Mouse (Mus musculus): Measurements from ENCODE around the gene Akap6. TPM values are rescaled to one million over a fixed set of nuclear protein-coding genes. Genes with fewer than 3 reads are reported as not detected.

Gene Akap6
- polyA plus RNA-seq, 1 experiment, result 4.1 TPM

DNA sequence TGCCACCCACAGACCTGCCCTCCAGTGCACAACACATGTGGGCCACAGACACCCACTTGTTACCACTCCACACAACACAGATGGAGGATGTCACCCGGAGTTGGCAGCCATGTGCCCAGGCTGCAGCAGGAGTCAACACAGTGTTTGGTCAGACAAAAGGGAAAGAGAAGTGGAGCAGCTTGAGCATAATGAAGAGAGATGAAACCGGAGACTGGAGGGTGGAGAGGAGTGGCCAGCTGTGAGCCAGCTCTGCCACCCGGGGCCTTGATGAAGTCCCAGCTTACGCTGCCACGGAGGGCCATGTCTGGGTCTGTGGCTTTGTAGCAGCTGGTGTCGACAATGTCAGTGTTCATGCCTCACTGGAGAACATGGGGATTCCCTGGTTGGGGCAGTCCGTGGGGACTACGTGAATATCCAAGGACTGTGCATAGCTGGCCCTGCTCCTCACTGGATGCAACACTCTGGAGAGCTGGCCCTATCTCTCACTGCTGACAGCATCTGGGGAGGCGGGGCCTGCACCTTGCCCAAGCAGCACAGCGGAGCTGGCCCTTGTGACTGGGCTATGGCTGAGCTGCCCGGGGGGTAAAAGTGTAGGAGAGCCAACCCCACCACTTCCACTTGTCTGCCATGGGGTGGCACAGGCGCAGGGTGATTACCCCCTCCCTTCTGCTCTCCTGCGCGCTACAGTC, 148.8 kb downstream of the Akap6 start:
- no peak for DNase-seq (ENCODE audit: low spot score)

DNA sequence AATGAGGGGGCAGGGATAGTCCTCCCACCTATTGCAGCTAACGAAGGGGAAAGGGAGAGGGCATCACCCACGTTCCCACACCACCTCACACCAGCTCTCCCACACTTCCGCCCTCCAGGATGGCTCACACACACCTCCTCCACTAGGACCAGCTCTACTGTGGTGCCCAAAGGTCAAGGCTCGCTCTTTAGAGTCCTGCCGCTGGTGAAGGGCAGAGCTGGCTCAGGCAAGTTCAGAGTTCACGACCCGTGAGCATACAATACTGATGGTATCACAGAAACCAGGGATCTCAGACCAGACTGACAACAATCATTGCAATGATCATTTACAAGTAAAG, 149.3 kb downstream of the Akap6 start:
- no peak for DNase-seq (ENCODE audit: low spot score)

DNA sequence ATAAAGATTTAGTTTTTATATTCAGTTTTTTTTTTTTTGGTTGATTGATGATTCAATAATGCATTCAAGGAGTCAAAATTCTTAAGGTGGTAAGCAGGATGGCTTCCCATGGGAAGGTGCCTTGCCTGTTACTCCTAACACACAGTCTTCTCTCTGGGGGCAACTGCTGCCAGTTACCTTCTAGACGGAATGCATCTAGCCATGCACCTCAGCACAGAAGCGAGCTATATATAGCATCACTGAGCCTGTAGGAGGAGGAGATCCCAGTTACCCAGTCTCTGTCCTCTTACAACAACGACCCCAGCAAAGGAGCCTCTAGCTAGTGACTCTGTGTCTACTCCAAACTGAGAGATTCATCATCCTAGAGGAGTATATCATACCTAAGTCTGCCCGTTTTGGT, 150.1 kb downstream of the Akap6 start:
- no peak for DNase-seq (ENCODE audit: low spot score)

DNA sequence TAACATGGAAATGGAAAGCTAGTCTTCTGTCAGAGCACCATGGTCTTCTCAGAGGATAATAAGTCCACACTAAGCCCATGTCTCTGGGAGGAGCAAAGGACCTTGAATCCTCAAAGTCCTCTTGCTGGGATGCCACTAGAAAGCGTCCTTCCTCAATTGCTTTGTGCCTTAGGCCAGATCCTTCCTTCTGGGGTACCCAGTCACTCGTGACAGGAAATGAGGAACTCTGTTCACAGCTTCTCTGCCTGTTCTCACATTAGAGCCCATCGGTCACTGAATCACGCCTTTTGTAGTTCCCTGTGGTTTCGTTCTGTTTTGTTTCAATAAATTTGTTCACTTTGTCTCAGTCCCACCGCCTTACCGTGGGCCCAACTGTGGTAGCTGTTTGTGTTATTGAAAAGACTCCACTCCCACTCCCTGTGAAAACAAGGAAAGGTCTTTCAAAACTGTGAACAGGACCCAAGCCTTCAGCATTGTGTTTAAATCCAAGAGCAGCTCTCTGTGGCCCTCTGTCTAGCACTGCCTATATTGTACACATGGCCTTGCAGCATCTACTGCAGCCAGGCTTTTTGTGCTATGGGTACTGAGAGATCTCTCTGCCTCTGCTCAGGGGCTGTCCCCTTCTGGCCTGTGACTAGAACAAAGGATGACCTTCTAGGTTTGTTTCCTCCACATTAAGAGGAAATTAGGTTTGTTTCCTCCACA, 151.3 kb downstream of the Akap6 start:
- DNase-seq (ENCODE audit: low spot score), result no peak

DNA sequence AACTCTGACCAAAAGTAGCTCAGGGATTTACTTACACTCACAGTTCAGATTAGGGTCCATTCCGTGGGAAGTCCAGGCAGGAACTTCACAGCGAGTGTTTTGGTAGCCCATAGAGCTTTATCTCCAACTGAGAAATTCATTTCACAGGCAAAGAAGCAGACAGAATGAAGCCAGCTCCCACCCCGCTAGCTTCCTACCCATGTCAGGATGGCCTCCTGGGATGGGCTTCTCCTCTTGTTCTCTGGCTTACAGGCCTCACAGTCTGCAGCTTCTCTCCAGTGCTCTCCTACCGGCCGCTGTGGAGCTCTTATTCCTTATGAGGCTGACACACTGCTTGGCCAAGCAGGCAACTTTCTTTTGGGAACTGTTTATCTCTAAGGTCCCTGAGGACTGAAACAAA, 152.0 kb downstream of the Akap6 start:
- DNase-seq (ENCODE audit: low spot score), result no peak

DNA sequence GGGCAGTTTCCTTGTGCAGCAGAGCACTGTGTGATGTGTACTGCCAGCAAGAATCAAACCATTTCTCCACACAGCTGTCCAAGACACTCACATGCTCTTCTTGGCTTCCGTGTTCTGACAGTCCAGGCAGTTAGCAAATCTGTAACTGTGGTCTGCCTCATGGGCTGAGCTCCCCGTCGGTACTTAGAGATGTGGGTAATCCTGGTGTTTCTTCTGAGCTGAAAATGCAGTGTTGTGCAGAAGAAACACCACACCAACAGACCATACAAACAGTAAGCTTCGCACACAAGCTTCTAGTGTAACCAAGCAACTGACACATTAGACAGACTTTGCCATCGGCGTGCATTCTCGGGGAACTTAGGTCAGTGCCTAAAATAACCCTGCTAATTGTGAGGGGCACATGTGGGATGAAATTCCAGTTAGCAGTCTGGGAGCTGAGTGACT, 155.1 kb downstream of the Akap6 start:
- no peak for DNase-seq (ENCODE audit: low spot score)

DNA sequence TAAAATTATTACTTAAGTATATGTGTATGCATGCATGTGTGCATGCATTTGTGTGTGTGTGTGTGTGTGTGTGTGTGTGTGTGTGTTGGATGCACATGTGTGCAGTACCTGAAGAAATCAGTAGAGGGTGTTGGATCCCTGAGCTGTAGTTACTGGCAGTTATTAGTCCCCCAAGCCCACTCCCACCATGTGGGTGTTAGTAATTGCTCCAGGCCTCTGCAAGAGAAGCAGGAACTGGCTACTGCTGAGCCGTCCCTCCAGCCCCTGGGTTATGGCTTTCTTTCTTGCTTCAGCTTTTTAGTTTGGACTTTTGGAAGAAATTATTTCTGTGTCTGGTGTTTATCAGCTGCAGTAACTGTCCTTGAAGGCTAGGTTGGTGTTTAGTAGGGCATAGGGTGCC, 156.9 kb downstream of the Akap6 start:
- DNase-seq (ENCODE audit: low spot score), result no peak

DNA sequence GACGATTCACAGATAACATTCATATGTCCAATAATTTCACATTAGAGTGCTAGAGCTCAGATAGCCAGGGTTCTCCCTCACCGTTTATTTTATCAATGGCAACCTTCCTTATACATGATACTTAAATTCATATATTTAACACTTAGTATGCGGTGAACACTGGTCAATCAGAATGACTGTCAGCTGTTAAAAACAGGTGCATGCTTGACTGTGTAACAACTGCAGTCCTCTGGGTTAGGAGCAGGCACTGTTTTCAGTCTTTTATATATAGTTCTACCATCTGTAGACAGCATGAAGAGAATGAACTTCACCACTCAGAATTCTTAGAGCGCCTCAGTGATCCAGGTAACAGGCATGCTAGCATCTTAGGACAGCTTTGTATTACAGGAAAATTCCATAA, 158.1 kb downstream of the Akap6 start:
- DNase-seq (ENCODE audit: low spot score), result no peak

DNA sequence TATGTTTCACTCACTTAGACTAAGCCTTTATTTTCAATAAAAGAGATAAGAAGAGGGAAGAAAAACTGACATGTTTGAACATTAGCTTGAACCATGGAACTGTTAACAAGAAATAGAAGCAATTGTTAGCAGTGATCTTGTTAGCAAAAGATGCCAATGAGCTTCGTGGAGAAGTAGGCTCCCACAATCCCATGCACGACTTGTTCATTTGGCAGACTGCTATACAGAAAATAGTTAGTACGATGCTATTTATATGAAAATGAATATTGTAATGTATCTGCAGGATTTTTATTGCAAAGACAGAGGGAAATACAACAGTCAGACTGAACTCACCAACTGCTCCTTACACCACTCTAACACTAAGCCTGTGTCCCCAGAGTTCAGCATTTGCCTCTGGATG, 162.7 kb downstream of the Akap6 start:
- DNase-seq (ENCODE audit: low spot score), result no peak

DNA sequence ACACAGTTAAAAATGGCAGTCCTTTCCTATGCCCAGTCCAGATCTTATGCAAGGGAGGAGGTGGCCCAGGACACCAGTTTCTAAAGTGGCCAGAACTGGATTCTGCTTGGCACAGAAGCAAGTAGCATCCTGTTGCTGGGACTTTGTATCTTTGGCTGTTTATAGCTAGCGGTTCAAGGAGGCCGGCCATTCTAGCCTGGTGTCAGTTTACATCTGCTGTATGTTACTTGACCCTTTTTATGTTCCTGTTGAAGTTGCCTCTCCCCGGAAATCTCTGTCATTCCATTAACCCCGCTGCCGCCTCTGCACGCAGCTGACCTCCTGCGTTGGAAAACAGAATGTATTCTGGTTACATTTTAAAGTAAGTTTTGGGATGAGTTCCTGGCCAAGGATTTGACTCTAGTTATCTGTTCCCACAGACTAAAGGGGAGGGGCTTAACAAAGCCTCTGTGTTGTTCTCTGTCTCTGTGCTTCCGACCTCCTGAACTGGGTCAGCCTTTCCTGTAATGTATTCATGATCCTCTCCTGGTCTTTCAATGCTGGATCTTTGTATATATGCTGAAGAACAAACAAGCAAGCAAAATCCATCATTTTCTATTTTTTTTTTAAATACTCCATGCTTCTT, 168.9 kb downstream of the Akap6 start:
- DNase-seq (ENCODE audit: low spot score), result no peak

DNA sequence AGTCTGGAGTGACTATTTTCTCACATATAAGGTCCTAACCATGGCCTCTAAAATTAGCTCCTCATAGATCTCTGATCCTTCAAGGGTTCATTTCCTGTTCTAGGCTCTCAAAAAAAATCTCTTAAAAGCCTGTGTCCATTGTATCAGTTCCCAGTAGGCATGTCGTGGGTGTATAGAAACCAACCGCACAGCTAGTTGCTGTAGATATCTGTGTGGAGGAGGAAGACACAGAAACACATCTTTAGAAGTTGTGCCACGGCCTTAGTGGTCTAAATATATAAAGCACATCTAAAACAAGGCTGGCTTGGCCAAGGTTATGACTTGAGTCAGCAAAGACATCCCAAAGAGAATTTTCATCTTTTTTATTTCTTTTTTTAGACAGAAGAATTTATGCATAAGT, 172.4 kb downstream of the Akap6 start:
- DNase-seq (ENCODE audit: low spot score), result no peak

DNA sequence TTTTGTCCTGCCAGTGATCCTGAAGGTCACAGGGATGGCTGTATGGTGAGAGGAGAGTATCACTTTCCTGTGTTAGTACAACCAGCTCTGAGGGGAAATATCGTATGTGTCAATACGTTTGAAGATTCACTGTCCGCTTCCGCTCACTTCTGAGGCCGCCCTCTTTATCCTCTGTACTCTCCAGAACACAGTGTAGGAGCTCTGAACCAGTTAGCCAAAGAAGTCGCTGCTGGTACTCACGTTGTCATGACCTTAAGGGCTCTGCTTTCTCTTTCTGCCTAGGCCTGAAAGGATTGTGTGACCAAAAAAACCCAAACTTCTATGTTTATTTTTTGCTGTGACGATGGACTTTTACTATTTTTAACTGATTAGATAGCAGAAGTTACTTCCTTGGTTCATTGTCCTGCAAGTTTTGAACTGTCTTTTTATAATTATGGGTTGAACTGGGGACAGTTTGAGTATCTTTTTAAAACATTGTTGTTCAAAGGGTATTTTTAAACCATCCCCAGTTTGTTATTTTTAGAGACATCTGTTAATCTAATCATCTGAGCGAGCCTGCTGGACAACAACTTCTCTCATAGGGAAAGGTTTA, 175.2 kb downstream of the Akap6 start:
- DNase-seq (ENCODE audit: low spot score), result no peak

DNA sequence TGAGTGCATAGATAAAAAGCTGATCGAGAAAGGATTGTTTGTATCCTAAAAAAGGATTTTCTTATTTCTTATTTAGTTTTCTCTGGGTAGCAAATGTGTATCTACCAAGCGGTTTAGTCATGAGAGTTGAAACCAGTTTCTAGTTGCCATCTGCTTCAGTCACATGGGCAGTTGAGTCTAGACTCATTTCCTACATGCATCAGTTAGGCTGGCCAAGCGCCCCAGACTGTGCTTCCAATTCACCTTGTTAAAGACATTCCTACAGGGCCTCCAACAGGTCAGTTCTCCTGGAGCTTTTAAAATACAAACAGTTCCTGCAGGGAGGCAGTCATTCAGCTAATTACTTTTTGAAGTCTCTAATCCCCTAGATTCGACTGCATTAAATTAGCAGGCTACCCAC, 176.9 kb downstream of the Akap6 start:
- no peak for DNase-seq (ENCODE audit: low spot score)

DNA sequence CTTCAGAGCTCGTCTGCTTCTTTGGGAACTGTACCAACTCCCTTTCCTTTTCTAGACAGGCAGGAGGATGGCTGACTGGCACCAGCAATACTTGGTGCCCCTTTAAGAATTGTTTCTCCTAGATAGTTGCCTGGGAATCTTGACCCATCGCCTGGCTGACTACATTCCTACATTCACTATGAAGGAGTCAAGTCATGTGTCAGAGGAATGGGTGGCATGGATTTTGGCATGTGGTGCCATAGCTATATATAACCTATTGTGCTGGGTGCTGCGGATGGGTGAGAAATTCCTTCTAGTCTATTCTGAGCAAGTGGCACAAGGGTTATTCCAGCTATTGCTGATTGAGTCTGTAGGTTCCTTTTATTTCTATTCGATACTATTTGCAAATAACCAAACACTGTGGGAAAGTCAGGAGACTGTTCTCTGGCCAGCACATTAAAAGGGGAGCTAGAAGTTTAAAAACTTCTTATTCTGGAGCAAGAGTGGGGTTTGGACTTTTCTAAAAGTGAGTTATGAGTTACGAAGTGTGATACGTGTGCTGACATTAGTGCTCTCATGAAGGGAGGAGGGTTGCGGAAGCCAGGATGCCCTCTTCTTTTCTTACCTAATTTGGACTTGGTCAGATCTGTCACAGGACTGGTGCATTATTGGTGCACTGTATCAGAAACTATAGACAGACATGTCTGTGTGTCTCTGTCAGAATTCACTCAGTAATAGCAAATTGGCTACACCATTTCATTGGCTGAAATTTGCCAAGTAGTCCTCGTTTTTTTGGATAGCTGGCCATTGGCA, 178.0 kb downstream of the Akap6 start:
- no peak for DNase-seq (ENCODE audit: low spot score)

DNA sequence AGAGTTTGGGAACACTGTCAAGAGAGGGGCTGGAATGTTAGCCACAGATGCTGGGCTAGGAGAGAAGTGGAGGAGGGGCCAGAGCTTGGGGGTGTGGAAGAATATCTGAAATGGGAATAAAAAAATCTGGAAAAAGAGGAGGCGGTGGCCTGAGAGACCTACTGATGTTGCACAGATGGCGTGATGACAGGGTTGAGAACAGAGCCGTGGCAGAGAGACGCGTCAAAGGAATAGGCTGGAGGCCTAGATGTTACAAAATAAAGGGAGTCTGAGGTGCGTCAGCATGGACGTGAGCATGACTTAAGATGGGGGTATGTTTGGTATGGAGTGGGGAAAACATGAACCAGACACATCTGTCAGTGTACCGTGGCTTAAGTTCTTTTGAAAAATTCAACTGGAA, 180.1 kb downstream of the Akap6 start:
- DNase-seq (ENCODE audit: low spot score), result no peak

DNA sequence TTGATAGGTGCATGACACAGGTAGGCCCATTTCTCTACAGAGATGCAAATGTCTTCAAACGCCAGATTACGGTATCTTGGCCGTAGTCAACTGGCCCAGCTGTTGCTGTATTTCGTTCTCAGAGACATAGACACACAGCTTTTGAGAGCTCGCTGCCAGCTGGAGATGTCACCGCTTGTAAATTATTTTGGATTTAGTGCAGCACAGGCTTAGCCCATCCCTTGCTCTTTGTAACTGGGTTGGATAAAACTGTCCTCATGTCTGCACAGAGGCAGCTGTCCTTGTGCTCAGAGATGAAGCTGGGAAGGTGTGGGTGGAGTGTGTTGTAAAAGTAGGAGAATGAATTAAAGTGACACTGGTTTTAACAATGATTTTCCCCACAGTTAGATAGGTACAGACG, 193.3 kb downstream of the Akap6 start:
- no peak for DNase-seq (ENCODE audit: low spot score)

DNA sequence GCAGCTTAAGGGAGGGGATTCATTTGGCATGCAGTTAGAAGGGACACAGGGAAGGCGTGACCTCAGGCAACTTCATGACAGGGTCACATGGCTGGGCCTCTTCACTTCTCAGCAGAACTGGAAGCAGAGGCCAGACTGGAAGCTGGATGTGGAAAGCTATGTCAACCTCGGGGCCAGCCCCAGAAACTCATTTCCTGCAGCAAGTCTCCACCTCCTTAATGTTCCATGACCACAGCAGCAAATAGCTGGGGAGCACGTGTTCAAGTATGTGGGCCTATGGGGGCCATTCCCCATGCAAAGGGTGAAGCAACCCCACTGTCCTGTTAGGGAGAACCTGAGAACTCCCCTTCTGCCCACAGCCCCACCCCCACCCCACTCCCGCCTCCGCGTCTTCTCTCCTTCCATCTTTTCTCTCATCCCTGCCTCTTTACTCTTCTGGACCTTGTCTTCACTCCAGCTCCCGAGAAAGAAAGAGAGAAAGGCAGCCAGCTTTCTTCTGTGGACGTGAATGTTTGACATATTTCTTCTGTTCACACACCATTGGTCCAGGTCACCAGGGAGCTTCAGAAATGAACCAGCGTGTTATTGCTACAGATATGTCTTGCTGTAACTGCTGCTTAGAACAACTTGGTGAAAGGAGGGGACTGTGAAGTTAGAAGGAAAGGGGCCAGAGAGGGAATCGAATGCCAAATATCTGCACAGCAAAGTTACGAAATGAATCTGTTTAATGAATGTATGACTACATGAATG, 194.6 kb downstream of the Akap6 start:
- no peak for DNase-seq (ENCODE audit: low spot score)

DNA sequence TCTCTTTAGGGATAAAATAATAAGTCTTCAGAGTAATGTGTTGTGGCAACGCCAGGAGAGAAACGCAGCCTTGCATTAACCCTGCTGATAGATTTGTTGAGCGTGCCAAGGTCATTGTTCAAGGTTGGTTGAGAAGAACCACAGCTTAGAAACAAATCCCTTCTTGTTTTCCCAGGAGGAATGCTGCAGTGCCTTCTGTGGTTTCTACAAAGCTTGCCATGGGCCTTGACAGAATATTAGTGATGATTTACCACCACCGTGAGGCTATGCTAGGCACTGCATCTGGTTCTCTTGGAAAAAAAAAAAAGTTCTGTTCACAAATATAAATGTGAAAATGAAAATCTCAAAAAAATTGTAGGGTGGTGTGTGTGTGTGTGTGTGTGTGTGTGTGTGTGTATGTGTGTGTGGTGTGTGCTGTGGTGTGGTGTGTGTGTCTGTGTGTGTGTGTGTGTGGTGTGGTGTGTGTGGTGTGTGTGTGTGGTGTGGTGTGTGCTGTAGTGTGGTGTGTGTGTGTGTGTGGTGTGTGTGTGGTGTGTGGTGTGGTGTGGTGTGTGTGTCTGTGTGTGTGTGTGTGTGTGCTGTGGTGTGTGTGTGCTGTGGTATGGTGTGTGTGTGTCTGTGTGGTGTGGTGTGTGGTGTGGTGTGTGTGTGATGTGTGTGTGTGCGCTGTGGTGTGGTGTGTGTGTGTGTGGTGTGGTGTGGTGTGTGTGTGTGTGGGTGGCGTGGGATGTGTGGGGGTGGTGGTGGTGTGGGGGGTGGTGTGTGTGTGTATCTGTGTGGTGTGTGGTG, 196.7 kb downstream of the Akap6 start:
- DNase-seq (ENCODE audit: low spot score), result no peak

DNA sequence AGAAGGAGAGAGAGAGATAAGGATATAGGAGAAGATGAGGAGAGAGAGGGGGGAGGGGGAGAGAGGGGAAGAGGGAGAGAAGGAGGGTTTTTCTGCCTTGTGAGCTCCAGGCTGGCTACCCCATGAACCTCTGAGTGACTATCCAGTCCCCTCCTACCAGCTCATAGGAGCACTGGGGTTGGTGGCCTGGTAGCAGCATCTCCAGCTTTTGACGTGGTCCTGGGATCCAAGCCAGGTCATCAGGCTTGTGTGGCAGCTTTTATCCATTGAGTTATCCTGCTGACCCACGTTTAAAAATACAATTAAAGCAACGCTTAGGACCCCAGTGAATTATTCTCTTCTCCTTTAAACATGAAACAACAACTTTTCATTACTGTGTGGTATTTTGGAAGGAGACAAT, 197.6 kb downstream of the Akap6 start:
- DNase-seq (ENCODE audit: low spot score), result no peak

DNA sequence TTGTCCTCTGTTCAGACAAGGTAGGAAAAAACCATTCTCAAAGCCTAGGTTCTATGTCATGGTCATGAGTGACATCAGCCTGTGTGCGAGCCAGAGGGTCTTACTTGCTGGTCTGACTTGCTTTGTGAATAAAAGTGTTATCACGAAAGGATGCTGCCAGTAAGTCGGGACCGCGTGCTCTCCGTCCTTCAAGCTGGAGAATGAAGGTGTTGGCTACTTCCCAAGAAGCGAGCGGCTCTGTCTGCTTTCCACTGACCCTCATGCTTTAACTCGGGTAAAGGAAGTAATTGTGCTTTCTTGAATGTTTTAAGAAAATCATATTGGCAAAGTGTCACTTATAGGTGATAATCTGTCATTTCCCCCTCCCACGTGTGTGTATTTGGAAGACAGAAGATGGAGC, 198.9 kb downstream of the Akap6 start:
- no peak for DNase-seq (ENCODE audit: low spot score)

DNA sequence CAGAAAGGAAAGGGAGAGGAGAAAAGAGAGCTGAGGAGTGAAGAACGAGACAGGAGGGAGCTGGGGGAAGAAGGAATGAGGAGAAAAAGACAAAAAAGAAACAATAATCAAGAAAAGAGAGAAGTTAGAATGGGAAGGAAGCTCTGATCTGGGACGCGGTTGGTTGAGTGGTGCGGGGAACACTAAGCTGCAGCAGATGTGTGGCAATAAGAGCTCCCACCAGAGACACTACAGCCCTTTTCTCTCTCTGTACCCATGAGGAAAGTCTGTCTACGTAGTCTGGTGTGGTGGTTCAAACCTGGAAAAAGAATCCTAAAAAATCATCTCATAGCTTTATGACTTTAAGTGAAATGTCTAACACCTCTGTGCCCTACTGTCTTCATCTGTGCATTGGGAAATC, 204.9 kb downstream of the Akap6 start:
- DNase-seq (ENCODE audit: low spot score), result no peak
